8 mouse cellular contexts compared by ENCODE assay signal in the genomic region with DNA sequence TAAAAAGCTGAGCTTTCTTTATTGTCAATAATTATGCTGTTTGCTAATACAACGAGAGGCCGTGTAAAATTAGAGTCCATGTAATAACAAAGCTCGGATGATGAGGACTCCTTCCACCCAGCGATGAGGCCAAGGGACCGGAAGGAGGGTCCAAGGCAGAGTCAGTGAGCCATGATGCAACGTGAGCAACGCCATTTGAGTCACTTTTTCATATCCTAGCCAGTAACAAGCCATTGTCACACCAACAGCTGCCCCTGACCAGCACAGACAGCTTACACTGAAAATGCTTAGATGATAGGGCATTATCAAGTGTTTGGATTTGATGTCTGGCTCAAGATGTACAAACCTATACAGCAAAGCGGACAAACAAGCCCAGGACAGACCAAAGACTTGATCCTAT.
DNase-seq lines count a peak whose midpoint lies in the region; ATAC-seq and TF ChIP-seq lines count a peak whose summit lies in the region.

No protein-coding gene starts in this region.

- peak overlapping the region; percentile 72 for H3K4me2 ChIP-seq in heart, embryonic 11.5 days
- H3K4me2 ChIP-seq in heart, postnatal 0 days (ENCODE audit: low read depth, low read length) = peak overlapping the region; percentile 90

- no peaks in the 10 kb centered on the region for H3K27me3 ChIP-seq in heart, embryonic 11.5 days (ENCODE audit: control insufficient read depth, insufficient read depth, low read length)
- no peaks in the 10 kb centered on the region for H3K27me3 ChIP-seq in heart, postnatal 0 days (ENCODE audit: control insufficient read depth, insufficient read depth, low read length)
- no peaks in the 10 kb centered on the region for H3K27me3 ChIP-seq in midbrain, embryonic 10.5 days (ENCODE audit: low read depth, poor library complexity, severe bottlenecking)

- H3K4me3 ChIP-seq in heart, embryonic 11.5 days (ENCODE audit: low read depth, low read length) = peak overlapping the region; percentile 63
- peak overlapping the region; percentile 63 for H3K4me3 ChIP-seq in heart, postnatal 0 days (ENCODE audit: low read depth, low read length)
- H3K4me3 ChIP-seq in midbrain, embryonic 10.5 days = peak overlapping the region; percentile 57

- no peak for ATAC-seq in heart, embryonic 11.5 days (replicated peaks; ENCODE audit: insufficient number of reproducible peaks, low FRiP score, low TSS enrichment)
- no peak for ATAC-seq in heart, postnatal 0 days (ENCODE audit: insufficient read depth, low read depth)
- no peak for ATAC-seq in megakaryocyte, adult 5-6 weeks (ENCODE audit: poor library complexity, severe bottlenecking)

- peaks cover 39% of the 10 kb centered on the region for H3K4me1 ChIP-seq in heart, embryonic 11.5 days (ENCODE audit: control insufficient read depth, insufficient read depth, low read length)
- peaks cover 38% of the 10 kb centered on the region for H3K4me1 ChIP-seq in heart, postnatal 0 days (ENCODE audit: control insufficient read depth, insufficient read depth)
- H3K4me1 ChIP-seq in midbrain, embryonic 10.5 days = peaks cover 61% of the 10 kb centered on the region

- 49% methylated on average over 8 of the region's 8 CpGs for WGBS in heart, embryonic 11.5 days (ENCODE audit: insufficient replicate concordance)
- WGBS in heart, postnatal 0 days = 21% methylated on average over 8 of the region's 8 CpGs
- WGBS in midbrain, embryonic 10.5 days = 62% methylated on average over 8 of the region's 8 CpGs

- H3K27ac ChIP-seq in heart, embryonic 11.5 days (ENCODE audit: low read depth, low read length) = peak overlapping the region; percentile 91; the same call in 1 of the 2 replicates
- H3K27ac ChIP-seq in heart, postnatal 0 days (ENCODE audit: low read depth) = peak overlapping the region; percentile 91
- peak overlapping the region; percentile 88; the same call in 1 of the 2 replicates for H3K27ac ChIP-seq in midbrain, embryonic 10.5 days (replicated peaks)

- H3K9ac ChIP-seq in heart, embryonic 11.5 days (ENCODE audit: low read depth, low read length) = peak overlapping the region; percentile 67
- peak overlapping the region; percentile 80; the same call in 1 of the 2 replicates for H3K9ac ChIP-seq in heart, postnatal 0 days (replicated peaks; ENCODE audit: low read depth, low read length)

- no peak for TF ChIP-seq EP300 in heart, postnatal 0 days (IDR thresholded peaks at IDR 0.05; ENCODE audit: low read depth)

- no peaks in the 10 kb centered on the region for H3K36me3 ChIP-seq in heart, embryonic 11.5 days (ENCODE audit: control insufficient read depth, insufficient read depth, low read length)
- H3K36me3 ChIP-seq in heart, postnatal 0 days (replicated peaks; ENCODE audit: control insufficient read depth, insufficient read depth, low read length) = no peaks in the 10 kb centered on the region
- H3K36me3 ChIP-seq in midbrain, embryonic 10.5 days = no peaks in the 10 kb centered on the region

- H3K9me3 ChIP-seq in heart, embryonic 11.5 days (replicated peaks; ENCODE audit: control insufficient read depth, low read length) = no peaks in the 10 kb centered on the region
- H3K9me3 ChIP-seq in heart, postnatal 0 days (replicated peaks; ENCODE audit: control insufficient read depth, low read length) = no peaks in the 10 kb centered on the region
- H3K9me3 ChIP-seq in midbrain, embryonic 10.5 days (replicated peaks) = no peaks in the 10 kb centered on the region

- no peak for TF ChIP-seq CTCF in heart, postnatal 0 days (IDR thresholded peaks at IDR 0.05; ENCODE audit: low read depth)

- DNase-seq in heart, adult 18-20 months = no peak
- peak; percentile 31 for DNase-seq in Muller cell, postnatal 12 days (ENCODE audit: inconsistent ontology term)
- DNase-seq in heart, postnatal 0 days (ENCODE audit: low spot score) = peak; percentile 26
- DNase-seq in midbrain, embryonic 10.5 days (ENCODE audit: low spot score) = no peak
- no peak for DNase-seq in urinary bladder, postnatal 25 days (ENCODE audit: low spot score)
- DNase-seq in right cerebral cortex, postnatal 4 days = no peak

Comparison
In these comparisons a context has a peak if more than half of its experiments do, and no peak if none do; other contexts are left out.
1. DNase-seq: peak in Muller cell, postnatal 12 days (single experiment) and heart, postnatal 0 days (single experiment); none in heart, adult 18-20 months (0 of 2), midbrain, embryonic 10.5 days (single experiment), urinary bladder, postnatal 25 days (single experiment) and right cerebral cortex, postnatal 4 days (single experiment).
2. Peak in every context shown above with its lines, with median percentiles within 50 percentile points of each other: H3K27ac ChIP-seq and H3K4me3 ChIP-seq.